ENCODE assay signal across 8 mouse cellular contexts in genomic region chr11:58008013-58008412, GRCm38 (mm10). TPM values are rescaled to one million over a fixed set of nuclear protein-coding genes. Genes with fewer than 3 reads are reported as not detected.
DNase-seq lines count a peak whose midpoint lies in the region; ATAC-seq and TF ChIP-seq lines count a peak whose summit lies in the region.

No protein-coding gene starts in this region.

- WGBS in limb, embryonic 15.5 days, result 3% methylated on average over 5 of the region's 5 CpGs
- WGBS in stomach, postnatal 0 days, result 6% methylated on average over 5 of the region's 5 CpGs

- DNase-seq in testis, postnatal 10 days (ENCODE audit: low spot score), result no peak
- DNase-seq in stomach, postnatal 0 days (ENCODE audit: low spot score), result no peak
- no peak for DNase-seq in urinary bladder, postnatal 4 days (ENCODE audit: low spot score in 2 of 2)
- no peak for DNase-seq in layer of hippocampus, adult 8-10 months (ENCODE audit: low spot score in 2 of 2)

- peak overlapping the region; percentile 78 for H3K27ac ChIP-seq in testis, adult 2 months (ENCODE audit: control insufficient read depth, insufficient read depth, low read depth, low read length)
- H3K27ac ChIP-seq in limb, embryonic 15.5 days, result peak overlapping the region; percentile 76
- H3K27ac ChIP-seq in stomach, postnatal 0 days (replicated peaks), result peak overlapping the region; percentile 96

- H3K4me2 ChIP-seq in limb, embryonic 15.5 days, result peak overlapping the region; percentile 93
- peak overlapping the region; percentile 80 for H3K4me2 ChIP-seq in stomach, postnatal 0 days (replicated peaks; ENCODE audit: low read depth)

- TF ChIP-seq POLR2A in testis, adult 2 months (IDR thresholded peaks at IDR 0.05; ENCODE audit: control insufficient read depth, low read depth, low read length), result no peak

- no peak for TF ChIP-seq CTCF in testis, adult 2 months (IDR thresholded peaks at IDR 0.05; ENCODE audit: control insufficient read depth, insufficient read depth, insufficient replicate concordance, low read depth, low read length)
- no peak for TF ChIP-seq CTCF in stomach, postnatal 0 days (IDR thresholded peaks at IDR 0.05; ENCODE audit: low read depth)

- H3K9me3 ChIP-seq in erythroblast, embryonic 14.5 days (ENCODE audit: control insufficient read depth, low read length), result no peaks in the 10 kb centered on the region
- no peaks in the 10 kb centered on the region for H3K9me3 ChIP-seq in limb, embryonic 15.5 days
- no peaks in the 10 kb centered on the region for H3K9me3 ChIP-seq in stomach, postnatal 0 days (ENCODE audit: control insufficient read depth, low read length)

- H3K36me3 ChIP-seq in erythroblast, embryonic 14.5 days (ENCODE audit: control insufficient read depth), result peaks cover 21% of the 10 kb centered on the region
- H3K36me3 ChIP-seq in testis, adult 2 months (ENCODE audit: control insufficient read depth, insufficient read depth, low read length), result no peaks in the 10 kb centered on the region
- no peaks in the 10 kb centered on the region for H3K36me3 ChIP-seq in limb, embryonic 15.5 days
- no peaks in the 10 kb centered on the region for H3K36me3 ChIP-seq in stomach, postnatal 0 days (ENCODE audit: control insufficient read depth, insufficient read depth, low read length)

- no peak for ATAC-seq in erythroblast, adult 5-6 weeks (replicated peaks; ENCODE audit: low FRiP score, poor library complexity, severe bottlenecking)
- no peak for ATAC-seq in limb, embryonic 15.5 days (ENCODE audit: insufficient number of reproducible peaks, low FRiP score, low TSS enrichment, low read depth)
- no peak for ATAC-seq in stomach, postnatal 0 days (ENCODE audit: low FRiP score, low TSS enrichment)

- no peak for TF ChIP-seq EP300 in stomach, postnatal 0 days (optimal IDR thresholded peaks at IDR 0.05)

- H3K4me1 ChIP-seq in erythroblast, embryonic 14.5 days (ENCODE audit: control insufficient read depth), result peaks cover 55% of the 10 kb centered on the region
- H3K4me1 ChIP-seq in testis, adult 2 months (ENCODE audit: control insufficient read depth, insufficient read depth, low read length), result peaks cover 13% of the 10 kb centered on the region
- H3K4me1 ChIP-seq in limb, embryonic 15.5 days, result peaks cover 28% of the 10 kb centered on the region
- no peaks in the 10 kb centered on the region; the same call in 1 of the 2 replicates for H3K4me1 ChIP-seq in stomach, postnatal 0 days (replicated peaks; ENCODE audit: control insufficient read depth, insufficient read depth)

- peak overlapping the region; percentile 53 for H3K9ac ChIP-seq in limb, embryonic 15.5 days
- H3K9ac ChIP-seq in stomach, postnatal 0 days (ENCODE audit: low read length), result peak overlapping the region; percentile 62

- no peaks in the 10 kb centered on the region for H3K27me3 ChIP-seq in erythroblast, embryonic 14.5 days (ENCODE audit: control insufficient read depth)
- no peaks in the 10 kb centered on the region for H3K27me3 ChIP-seq in testis, adult 2 months (ENCODE audit: control insufficient read depth, insufficient read depth, low read length)
- no peaks in the 10 kb centered on the region for H3K27me3 ChIP-seq in limb, embryonic 15.5 days
- H3K27me3 ChIP-seq in stomach, postnatal 0 days (ENCODE audit: control insufficient read depth, insufficient read depth, low read length), result no peaks in the 10 kb centered on the region

- H3K4me3 ChIP-seq in erythroblast, embryonic 14.5 days (replicated peaks), result peak overlapping the region; percentile 100
- H3K4me3 ChIP-seq in testis, adult 2 months (ENCODE audit: control insufficient read depth, low read depth, low read length), result peak overlapping the region; percentile 88
- peak overlapping the region; percentile 100 for H3K4me3 ChIP-seq in limb, embryonic 15.5 days
- H3K4me3 ChIP-seq in stomach, postnatal 0 days (ENCODE audit: low read depth, low read length), result peak overlapping the region; percentile 40

RNA-seq across cellular contexts. Expression of gene Larp1, which starts 0.9 kb away (rescaled TPM):
- 31.7 and 32.8 TPM in 2 replicates for polyA plus RNA-seq in erythroblast, embryonic 14.5 days (2012)
- 24.0 and 31.6 TPM in 2 replicates for total RNA-seq in erythroblast, adult 5-6 weeks (2015; ENCODE audit: low replicate concordance)
- total RNA-seq in erythroblast, adult 5-6 weeks (2017; ENCODE audit: low replicate concordance), result 13.2 and 13.4 TPM in 2 replicates
- 123 and 129 TPM in 2 replicates for polyA plus RNA-seq in testis, adult 2 months (2012; rRNA removed)
- 16.6 and 18.6 TPM in 2 replicates for polyA plus RNA-seq in limb, embryonic 15.5 days (2015; fragmentation: Nextera tagmentation; extraction: Ambion mirVana)
- 11.6 and 12.8 TPM in 2 replicates for polyA plus RNA-seq in stomach, postnatal 0 days (2015; fragmentation: Nextera tagmentation; extraction: Ambion mirVana)
- 10 to 100 TPM; 91.6 to 96.7 (median 94.3) TPM for total RNA-seq in layer of hippocampus, adult 8-10 months (2022)

Comparison
In these comparisons a context has a peak if more than half of its experiments do, and no peak if none do; other contexts are left out.
1. H3K4me3 ChIP-seq: peak in every context shown above with its lines; median percentile 100 in erythroblast, embryonic 14.5 days; 100 in limb, embryonic 15.5 days; 88 in testis, adult 2 months; 40 in stomach, postnatal 0 days.